Mouse (Mus musculus): ENCODE measurements around the gene Ergic1. TPM values are rescaled to one million over a fixed set of nuclear protein-coding genes. Genes with fewer than 3 reads are reported as not detected.

The Ergic1 gene
- polyA plus RNA-seq, 1 experiment from 2014 or later, result 99.9 TPM

GRCm38 (mm10) chr17:26691110-26691509, 129.8 kb downstream of the Ergic1 start:
- no peak for ATAC-seq (ENCODE audit: low FRiP score)
- H3K27ac ChIP-seq, result no peak overlapping the region
- no peaks in the 10 kb centered on the region for H3K27me3 ChIP-seq
- peaks cover 7% of the 10 kb centered on the region; the same call in 1 of the 2 replicates for H3K36me3 ChIP-seq (replicated peaks)
- WGBS, result 88% methylated on average over 7 of the region's 7 CpGs
- H3K9ac ChIP-seq, result no peak overlapping the region
- H3K4me1 ChIP-seq, result peaks cover 5% of the 10 kb centered on the region; the same call in 1 of the 2 replicates
- no peak overlapping the region for H3K4me3 ChIP-seq (replicated peaks)
- no peaks in the 10 kb centered on the region for H3K9me3 ChIP-seq
- H3K4me2 ChIP-seq, result no peak overlapping the region

GRCm38 (mm10) chr17:26693424-26693823, 132.1 kb downstream of the Ergic1 start:
- Histone ChIP-seq H3K9ac (no peak overlapping the region), H3K36me3 (replicated peaks) (peaks cover 19% of the 10 kb centered on the region), H3K4me1 (peaks cover 5% of the 10 kb centered on the region; the same call in 1 of the 2 replicates), H3K4me2 (no peak overlapping the region), H3K27me3 (no peaks in the 10 kb centered on the region), H3K9me3 (no peaks in the 10 kb centered on the region), H3K27ac (0 out of 2 replicates have a peak overlapping the region, but pooled peaks have one; percentile 36), H3K4me3 (replicated peaks) (no peak overlapping the region)
- ATAC-seq (ENCODE audit: low FRiP score), result no peak
- 86% methylated on average over 7 of the region's 7 CpGs for WGBS

GRCm38 (mm10) chr17:26694171-26694570, 132.9 kb downstream of the Ergic1 start:
- Histone ChIP-seq H3K27ac (peak overlapping the region; percentile 46; the same call in 1 of the 2 replicates), H3K9ac (no peak overlapping the region), H3K27me3 (no peaks in the 10 kb centered on the region), H3K9me3 (no peaks in the 10 kb centered on the region), H3K36me3 (replicated peaks) (peaks cover 27% of the 10 kb centered on the region), H3K4me2 (no peak overlapping the region), H3K4me3 (replicated peaks) (no peak overlapping the region), H3K4me1 (peaks cover 5% of the 10 kb centered on the region; the same call in 1 of the 2 replicates)
- 74% methylated on average over 7 of the region's 7 CpGs for WGBS
- ATAC-seq (ENCODE audit: low FRiP score), result no peak

- no peaks in the 10 kb centered on the region for H3K27me3 ChIP-seq
- no peak for ATAC-seq (ENCODE audit: low FRiP score)
- peaks cover 35% of the 10 kb centered on the region for H3K36me3 ChIP-seq (replicated peaks)
- no peaks in the 10 kb centered on the region for H3K4me1 ChIP-seq
- peak overlapping the region; percentile 2; the same call in 1 of the 2 replicates for H3K27ac ChIP-seq
- 95% methylated on average over 3 of the region's 3 CpGs for WGBS
- no peak overlapping the region for H3K4me3 ChIP-seq (replicated peaks)
- no peak overlapping the region for H3K4me2 ChIP-seq
- H3K9me3 ChIP-seq, result no peaks in the 10 kb centered on the region
- no peak overlapping the region for H3K9ac ChIP-seq
Measured at GRCm38 (mm10) chr17:26695193-26695592, 133.9 kb downstream of the Ergic1 start.

- H3K27ac ChIP-seq, result no peak overlapping the region
- 0 out of 2 replicates have a peak, but pooled peaks cover 4% of the 10 kb centered on the region for H3K4me1 ChIP-seq
- no peak for ATAC-seq (ENCODE audit: low FRiP score)
- no peak overlapping the region for H3K9ac ChIP-seq
- no peaks in the 10 kb centered on the region for H3K9me3 ChIP-seq
- H3K36me3 ChIP-seq (replicated peaks), result peaks cover 39% of the 10 kb centered on the region
- 79% methylated on average over 5 of the region's 5 CpGs for WGBS
- H3K4me2 ChIP-seq, result no peak overlapping the region
- H3K27me3 ChIP-seq, result no peaks in the 10 kb centered on the region
- H3K4me3 ChIP-seq (replicated peaks), result no peak overlapping the region
Measured at GRCm38 (mm10) chr17:26698846-26699245, 137.6 kb downstream of the Ergic1 start.

- Histone ChIP-seq H3K9me3 (no peaks in the 10 kb centered on the region), H3K4me3 (replicated peaks) (no peak overlapping the region), H3K9ac (no peak overlapping the region), H3K36me3 (replicated peaks) (peaks cover 39% of the 10 kb centered on the region), H3K4me2 (no peak overlapping the region), H3K27ac (no peak overlapping the region), H3K4me1 (0 out of 2 replicates have a peak, but pooled peaks cover 4% of the 10 kb centered on the region), H3K27me3 (no peaks in the 10 kb centered on the region)
- no peak for ATAC-seq (ENCODE audit: low FRiP score)
- 94% methylated on average over 10 of the region's 10 CpGs for WGBS
Measured at GRCm38 (mm10) chr17:26699819-26700616, 138.7 kb downstream of the Ergic1 start.

- Histone ChIP-seq H3K9ac (no peak overlapping the region), H3K27ac (no peak overlapping the region), H3K4me2 (no peak overlapping the region), H3K9me3 (no peaks in the 10 kb centered on the region), H3K4me1 (0 out of 2 replicates have a peak, but pooled peaks cover 4% of the 10 kb centered on the region), H3K36me3 (replicated peaks) (peaks cover 30% of the 10 kb centered on the region), H3K4me3 (replicated peaks) (no peak overlapping the region), H3K27me3 (no peaks in the 10 kb centered on the region)
- WGBS, result 82% methylated on average over 13 of the region's 13 CpGs
- ATAC-seq (ENCODE audit: low FRiP score), result no peak
Measured at GRCm38 (mm10) chr17:26701565-26701964, 140.3 kb downstream of the Ergic1 start.

- no peak overlapping the region for H3K9ac ChIP-seq
- peaks cover 27% of the 10 kb centered on the region for H3K36me3 ChIP-seq (replicated peaks)
- H3K9me3 ChIP-seq, result no peaks in the 10 kb centered on the region
- 0 out of 2 replicates have a peak, but pooled peaks cover 4% of the 10 kb centered on the region for H3K4me1 ChIP-seq
- H3K4me3 ChIP-seq (replicated peaks), result no peak overlapping the region
- no peak overlapping the region for H3K27ac ChIP-seq
- H3K4me2 ChIP-seq, result no peak overlapping the region
- no peak for ATAC-seq (ENCODE audit: low FRiP score)
- 91% methylated on average over 4 of the region's 4 CpGs for WGBS
- no peaks in the 10 kb centered on the region for H3K27me3 ChIP-seq
Measured at GRCm38 (mm10) chr17:26702621-26703020, 141.3 kb downstream of the Ergic1 start.

- H3K36me3 ChIP-seq (replicated peaks), result peaks cover 17% of the 10 kb centered on the region
- H3K9ac ChIP-seq, result no peak overlapping the region
- H3K27me3 ChIP-seq, result no peaks in the 10 kb centered on the region
- no peaks in the 10 kb centered on the region for H3K9me3 ChIP-seq
- H3K27ac ChIP-seq, result no peak overlapping the region
- 89% methylated on average over 4 of the region's 4 CpGs for WGBS
- H3K4me3 ChIP-seq (replicated peaks), result no peak overlapping the region
- H3K4me1 ChIP-seq, result 0 out of 2 replicates have a peak, but pooled peaks cover 4% of the 10 kb centered on the region
- no peak for ATAC-seq (ENCODE audit: low FRiP score)
- H3K4me2 ChIP-seq, result no peak overlapping the region
Measured at GRCm38 (mm10) chr17:26703671-26704070, 142.4 kb downstream of the Ergic1 start.

GRCm38 (mm10) chr17:26705463-26706359, 144.4 kb downstream of the Ergic1 start:
- ATAC-seq (ENCODE audit: low FRiP score), result no peak
- 0 out of 2 replicates have a peak, but pooled peaks cover 8% of the 10 kb centered on the region for H3K4me1 ChIP-seq
- H3K9me3 ChIP-seq, result no peaks in the 10 kb centered on the region
- H3K27ac ChIP-seq, result no peak overlapping the region
- H3K36me3 ChIP-seq (replicated peaks), result peaks cover 4% of the 10 kb centered on the region; the same call in 1 of the 2 replicates
- no peaks in the 10 kb centered on the region for H3K27me3 ChIP-seq
- no peak overlapping the region for H3K4me2 ChIP-seq
- H3K9ac ChIP-seq, result no peak overlapping the region
- no peak overlapping the region for H3K4me3 ChIP-seq (replicated peaks)
- 86% methylated on average over 11 of the region's 11 CpGs for WGBS

Data from forebrain, embryonic 12.5 days (tissue).